Mouse (Mus musculus) cerebellum, adult 11 months (tissue): ENCODE data around the gene Gtf2ird1.
"Not testable (repeated sequence)": the region's sequence is repeated elsewhere in the genome, so short reads cannot be mapped to it uniquely, and the experiment has no call there.

Experiments
- DNase-seq: peaks from one replicate; pipeline ENCODE4 v3.0.0; 2022

Gtf2ird1 gene

DNA sequence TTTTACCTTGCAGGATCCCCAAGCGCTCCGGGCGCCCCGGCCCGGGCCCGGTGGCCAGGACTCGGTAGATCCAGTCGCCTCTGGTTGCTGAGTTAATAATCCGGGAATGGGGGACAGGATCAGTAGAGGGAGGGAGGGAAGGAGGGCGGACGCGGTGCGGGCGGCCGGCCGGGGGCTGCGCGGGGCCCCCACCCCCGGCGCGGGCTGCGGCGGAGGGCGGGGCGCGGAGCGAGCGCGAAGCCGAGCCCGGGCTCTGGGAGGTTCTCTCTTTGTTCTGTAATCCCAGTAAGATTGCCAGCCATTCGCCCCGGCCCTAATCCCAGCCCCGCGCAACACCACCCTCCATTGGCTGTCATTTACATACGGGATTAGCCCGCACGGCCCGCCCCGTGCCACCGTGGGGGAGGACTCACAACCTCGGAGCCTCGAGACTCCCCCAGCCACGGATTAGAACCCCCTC, at the start of gene Gtf2ird1:
TSS of gene Gtf2ird1 (minus strand) at position 214 of the 460 bp plus-strand sequence.
- DNase-seq = peak; percentile 64

DNA sequence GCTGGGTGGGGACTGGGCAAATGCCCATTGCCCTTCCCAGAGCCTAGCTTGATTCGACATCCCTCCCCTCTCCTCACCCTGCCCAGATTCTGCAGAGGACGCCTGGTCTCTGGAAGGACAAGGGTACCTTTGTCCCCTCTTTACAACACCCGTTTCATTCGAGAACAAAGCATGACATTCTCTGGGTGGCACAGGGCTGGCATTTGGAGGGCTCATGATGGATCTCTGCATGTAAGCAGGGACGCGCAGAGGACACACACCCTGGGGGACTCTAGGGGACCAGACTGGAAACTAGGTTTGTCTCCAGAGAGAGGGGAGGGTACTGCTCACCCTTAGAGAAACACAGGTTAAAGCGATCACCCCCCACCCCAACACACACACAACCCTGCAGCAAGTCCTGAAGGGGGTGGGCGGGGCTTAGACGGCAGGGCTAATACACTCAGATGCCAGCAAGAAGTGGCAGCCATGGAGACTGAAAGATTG, 49.3 kb upstream of the Gtf2ird1 start:
- no peak for DNase-seq

DNA sequence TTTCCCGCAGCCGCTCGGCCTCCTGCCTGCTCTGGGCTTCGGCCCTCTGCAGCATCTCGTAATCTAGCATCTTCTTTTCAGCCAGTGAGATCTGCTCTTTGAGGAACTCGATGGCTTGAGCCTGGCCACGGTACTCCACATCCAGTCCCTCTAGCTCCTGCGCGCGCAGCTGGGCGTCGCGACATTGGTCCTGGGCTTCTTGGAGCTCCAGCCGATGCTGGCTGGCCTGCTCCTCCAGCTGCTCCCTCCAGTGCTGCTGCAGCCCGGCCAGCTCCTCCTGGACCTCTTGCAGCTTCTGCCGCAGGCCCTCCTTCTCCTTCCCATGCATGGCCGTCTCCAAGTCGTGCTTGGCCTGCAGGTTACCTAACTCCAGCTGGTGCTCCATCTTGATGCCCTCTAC, 46.1 kb upstream of the Gtf2ird1 start:
- DNase-seq = no peak

DNA sequence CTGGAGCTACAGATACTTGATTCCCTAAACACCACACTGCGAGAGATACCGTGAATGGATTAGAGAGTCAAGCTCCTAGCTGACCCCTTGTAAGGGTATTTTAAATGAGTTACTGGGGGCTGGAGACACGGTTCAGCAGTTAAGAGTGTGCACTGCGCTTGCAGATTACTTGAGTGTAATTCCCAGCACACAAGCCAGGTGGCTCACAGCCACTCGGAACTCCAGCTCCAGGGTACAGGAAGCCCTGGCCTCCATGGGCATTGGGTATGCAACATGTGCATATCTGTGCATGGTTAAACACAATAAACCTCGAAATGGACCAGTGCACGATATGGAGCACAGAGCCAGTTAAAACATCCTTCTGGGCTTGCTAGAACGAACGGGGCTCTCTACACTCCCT, 44.9 kb upstream of the Gtf2ird1 start:
- no peak for DNase-seq

DNA sequence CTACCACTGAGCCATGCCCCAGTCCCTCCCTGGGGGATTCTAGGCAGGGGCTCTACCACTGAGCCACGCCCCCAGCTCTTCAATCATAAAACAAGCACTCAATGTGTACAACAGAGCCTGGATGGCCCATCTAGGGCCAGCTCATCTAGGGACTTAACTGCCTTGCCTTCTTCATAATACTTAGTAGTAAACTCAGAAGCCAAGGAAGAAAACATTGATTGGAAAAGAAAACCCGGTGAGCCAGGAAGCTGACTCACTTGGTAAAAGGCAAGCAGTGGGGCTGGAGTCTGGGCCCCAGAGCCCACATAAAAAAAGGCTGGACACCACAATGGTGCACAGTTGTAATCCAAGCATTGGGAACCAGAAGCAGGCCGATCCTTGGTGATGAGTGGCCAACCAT, 44.2 kb upstream of the Gtf2ird1 start:
- no peak for DNase-seq

GRCm38 (mm10) chr5:134500062-134500461, 43.5 kb upstream of the Gtf2ird1 start:
- DNase-seq = peak; percentile 59

- no peak for DNase-seq
Measured at GRCm38 (mm10) chr5:134497026-134497425, 40.5 kb upstream of the Gtf2ird1 start.

- no peak for DNase-seq
Measured at GRCm38 (mm10) chr5:134495796-134496195, 39.3 kb upstream of the Gtf2ird1 start.

- DNase-seq = peak; percentile 80
Measured at GRCm38 (mm10) chr5:134494142-134494541, 37.6 kb upstream of the Gtf2ird1 start.

- no peak for DNase-seq
Measured at GRCm38 (mm10) chr5:134492956-134493355, 36.4 kb upstream of the Gtf2ird1 start.

DNA sequence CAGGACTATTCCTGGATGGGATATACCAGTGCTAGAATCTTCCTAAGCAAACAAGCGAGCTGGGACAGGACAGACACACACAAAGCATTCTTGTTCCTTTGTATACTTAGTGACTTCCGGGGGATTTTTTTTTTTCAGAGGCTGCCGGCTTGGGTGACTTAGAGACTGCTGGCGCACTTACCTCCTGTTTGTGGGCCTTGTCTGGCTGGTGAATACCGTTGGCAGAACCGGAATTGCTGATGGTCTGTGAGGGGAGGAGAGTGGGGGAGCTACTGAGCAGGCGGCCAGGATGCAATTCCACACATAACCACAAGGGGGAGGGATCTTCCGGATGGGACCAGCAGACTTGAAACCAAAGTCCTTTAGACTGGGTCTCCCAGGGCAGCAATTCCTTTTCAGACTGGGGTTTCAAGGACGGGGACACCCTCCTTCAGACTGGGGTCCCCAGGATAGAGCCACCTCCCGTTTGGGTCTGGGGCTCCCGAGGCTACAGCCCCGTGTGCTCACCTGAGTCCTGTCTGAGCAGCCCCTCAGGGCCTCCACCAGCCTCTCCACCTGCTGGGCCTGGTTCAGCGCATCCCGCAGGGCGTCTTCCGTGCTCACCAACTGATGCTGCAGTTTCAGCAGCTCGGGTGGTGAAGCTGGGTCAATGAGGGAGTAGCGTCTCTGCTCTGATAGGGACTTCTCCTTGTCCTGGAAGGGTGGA, 35.3 kb upstream of the Gtf2ird1 start:
- DNase-seq = peak; percentile 72

DNA sequence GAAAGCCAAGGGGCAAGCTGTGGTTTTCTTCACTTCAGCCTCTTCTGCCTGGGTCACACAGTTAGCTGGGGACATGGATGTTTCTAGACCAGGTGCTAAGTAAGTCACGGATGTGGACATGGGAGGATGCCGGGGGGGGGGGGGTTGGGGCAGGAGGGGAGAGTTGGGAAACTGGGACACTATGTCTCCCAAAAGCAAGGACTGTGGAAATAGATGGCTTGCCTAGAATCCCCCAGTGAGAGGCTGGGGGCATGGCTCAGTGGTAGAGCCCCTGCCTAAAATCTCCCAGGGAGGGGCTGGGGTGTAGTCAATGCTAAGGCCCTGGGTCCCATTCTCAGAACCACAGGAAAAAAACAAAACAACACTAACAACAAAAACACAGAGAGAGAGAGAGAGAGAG, 34.7 kb upstream of the Gtf2ird1 start:
- DNase-seq = no peak

DNA sequence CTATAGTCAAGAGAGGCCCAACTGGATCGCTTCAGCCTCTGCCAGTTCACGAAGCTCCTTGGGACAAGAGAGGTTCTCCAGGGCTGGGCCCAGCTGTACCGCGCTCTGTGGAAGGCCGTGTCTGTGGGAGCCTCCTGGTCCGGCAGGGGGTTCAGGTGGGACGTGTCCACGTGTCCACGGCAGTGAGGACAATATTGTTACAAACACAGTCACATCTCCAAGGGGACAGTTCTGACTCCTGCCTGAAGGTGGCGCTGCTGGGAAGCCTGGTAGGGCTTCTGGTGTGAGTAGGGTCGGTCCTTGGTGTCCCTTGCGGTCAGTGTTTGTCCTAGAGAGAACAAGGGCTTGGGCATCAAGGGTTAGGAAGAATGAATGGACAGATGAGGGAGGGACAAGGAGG, 33.9 kb upstream of the Gtf2ird1 start:
- DNase-seq = no peak

GRCm38 (mm10) chr5:134489583-134489982, 33.1 kb upstream of the Gtf2ird1 start:
- DNase-seq = no peak

GRCm38 (mm10) chr5:134488596-134488995, 32.1 kb upstream of the Gtf2ird1 start:
- no peak for DNase-seq

GRCm38 (mm10) chr5:134488042-134488441, 31.5 kb upstream of the Gtf2ird1 start:
- no peak for DNase-seq

DNA sequence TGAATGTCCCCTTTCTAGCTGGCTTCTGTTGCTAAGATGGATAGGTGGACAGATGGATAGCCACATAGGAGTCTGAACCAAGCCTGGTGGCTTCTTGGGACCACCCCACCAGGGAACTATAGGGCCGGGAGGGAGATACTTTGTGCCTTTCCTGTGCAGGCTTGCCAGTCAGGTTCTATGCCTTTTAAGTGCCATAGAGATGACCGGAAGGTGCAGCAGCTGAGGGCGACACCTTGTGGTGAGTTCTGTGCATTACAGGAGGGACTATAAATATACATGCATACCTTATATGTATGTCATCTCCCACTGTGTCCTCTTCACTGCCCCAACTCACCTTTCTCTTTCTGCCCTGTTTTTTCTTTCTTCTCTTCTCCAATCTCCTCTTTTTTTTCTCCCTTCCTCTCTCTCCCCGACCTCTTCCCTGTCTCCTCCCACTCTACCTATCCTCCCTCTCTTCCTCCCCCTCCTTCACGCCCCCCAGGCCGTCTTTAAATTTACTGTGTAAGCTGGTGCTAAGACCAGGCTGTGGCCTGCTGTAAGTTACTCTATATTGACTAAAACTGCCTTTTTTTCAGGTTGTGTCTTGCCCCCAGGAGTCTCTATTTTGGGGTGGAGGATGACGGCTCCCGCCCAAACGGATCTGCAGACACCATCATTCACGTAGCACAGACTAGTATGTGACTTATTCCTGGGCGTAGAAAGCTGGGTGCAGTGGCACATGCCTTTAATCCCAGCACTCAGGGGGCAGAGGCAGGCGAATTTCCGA, 29.6 kb upstream of the Gtf2ird1 start:
- DNase-seq = peak; percentile 52

DNA sequence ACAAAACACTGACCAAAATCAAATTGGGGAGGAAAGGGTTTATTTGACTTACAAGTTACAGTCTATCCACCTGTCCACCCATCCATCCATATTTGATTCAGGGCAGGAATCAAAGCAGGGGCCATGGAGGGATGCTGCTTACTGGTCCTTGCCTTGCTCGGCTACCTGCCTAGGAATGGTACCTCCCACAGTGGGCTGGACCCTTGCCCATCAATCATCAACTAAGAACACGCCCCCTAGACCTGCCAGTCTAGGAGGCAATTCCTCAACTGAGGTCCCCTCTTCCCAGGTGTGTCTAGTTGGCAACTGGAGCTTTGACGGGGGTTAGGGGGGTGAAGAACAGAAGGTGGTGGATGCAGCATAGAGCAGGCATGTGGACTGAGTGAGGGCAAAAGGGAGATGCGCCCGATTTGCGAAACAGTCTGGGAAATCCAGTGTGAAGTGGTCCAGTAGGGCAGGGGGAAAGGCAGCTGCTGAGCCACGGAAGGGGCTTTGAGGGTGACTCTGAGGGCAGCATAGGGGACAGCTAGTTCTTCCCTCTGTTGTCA, 28.7 kb upstream of the Gtf2ird1 start:
- DNase-seq = no peak

DNA sequence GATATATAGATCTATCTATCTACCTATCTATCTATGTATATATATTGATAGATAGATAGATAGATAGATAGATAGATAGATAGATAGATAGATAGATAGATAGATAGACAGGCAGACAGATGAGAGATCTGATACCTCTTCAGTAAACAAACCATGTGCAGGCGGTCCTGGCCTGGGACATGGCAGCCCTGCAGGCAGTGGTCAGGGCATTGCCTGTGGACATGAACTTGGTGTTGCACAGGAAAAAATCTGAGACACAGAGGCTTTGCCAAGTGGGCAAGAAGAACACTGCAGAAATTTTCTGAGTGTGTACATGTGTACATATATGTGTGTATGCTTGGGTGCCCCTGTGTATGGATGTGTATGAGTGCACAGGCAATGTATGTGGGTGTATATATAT, 26.8 kb upstream of the Gtf2ird1 start:
- DNase-seq = no peak

DNA sequence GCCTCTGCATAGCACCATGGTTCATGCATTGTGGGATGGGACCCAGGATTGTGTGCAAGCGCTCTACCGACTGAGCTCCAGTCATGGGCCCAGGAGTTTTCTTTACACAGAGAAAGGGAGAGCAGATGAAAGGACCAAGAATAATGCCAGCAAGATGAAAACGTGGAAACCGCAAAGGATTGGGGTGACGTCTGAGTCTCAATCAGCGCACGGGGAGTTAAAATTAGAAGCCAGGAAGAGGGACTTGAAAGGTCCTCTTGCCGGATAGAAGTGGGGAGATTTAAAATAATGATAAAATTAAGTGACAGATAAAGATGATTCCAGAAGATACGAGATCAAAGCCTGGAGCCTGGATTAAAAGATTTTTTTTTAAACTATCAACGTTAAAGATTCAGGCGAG, 25.8 kb upstream of the Gtf2ird1 start:
- no peak for DNase-seq

- not testable (repeated sequence) for DNase-seq
Measured at GRCm38 (mm10) chr5:134478886-134479285, 22.4 kb upstream of the Gtf2ird1 start.

GRCm38 (mm10) chr5:134475686-134476085, 19.2 kb upstream of the Gtf2ird1 start:
- not testable (repeated sequence) for DNase-seq

DNA sequence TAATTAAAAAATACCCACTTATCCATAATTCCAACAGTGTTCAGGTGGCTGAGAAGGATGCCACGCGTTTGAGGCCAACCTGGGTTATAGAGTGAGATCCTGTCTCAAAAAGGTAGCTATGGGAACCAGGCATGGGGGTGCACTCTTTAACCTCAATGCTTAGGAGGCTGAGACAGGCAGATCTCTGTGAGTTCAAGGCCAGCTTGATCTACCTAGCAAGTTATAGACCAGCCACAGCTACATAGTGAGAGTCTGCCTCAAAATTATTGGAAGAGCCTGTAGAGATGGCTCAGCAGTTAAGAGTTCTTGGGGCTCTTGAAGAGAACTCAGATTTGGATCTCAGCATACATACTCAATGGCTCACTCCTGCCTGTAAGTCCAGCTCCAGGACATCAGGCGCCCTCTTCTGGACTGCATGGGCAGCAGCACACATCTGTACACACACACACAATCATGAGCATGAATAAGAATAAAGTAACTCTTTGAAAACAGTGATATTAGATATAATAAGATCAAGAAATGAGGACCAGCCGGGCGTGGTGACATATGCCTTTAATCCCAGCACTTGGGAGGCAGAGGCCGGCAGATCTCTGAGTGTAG, 18.6 kb upstream of the Gtf2ird1 start:
- DNase-seq = no peak
